Comparison of ENCODE assay signal across 21 mouse cellular contexts in the genomic region with DNA sequence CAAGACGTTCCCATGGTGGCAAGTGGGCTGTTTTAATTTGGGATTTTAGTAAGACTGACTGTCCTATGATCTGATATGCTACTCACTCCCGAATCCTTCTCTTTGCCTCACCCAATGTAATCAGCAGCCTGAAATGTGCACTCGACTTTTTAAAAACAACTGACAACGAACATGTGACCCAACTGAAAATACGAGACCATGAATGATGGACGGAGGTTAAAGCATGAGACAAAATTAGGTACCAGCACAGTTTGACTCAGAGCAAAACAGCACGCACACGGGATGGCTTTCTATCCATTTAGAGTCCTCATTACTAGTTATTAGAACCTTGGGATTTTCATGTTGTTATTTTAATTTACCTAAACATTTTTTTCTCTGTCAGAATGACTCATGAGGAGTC.
DNase-seq lines count a peak whose midpoint lies in the region; ATAC-seq and TF ChIP-seq lines count a peak whose summit lies in the region.
"Had no signal": no experiment of that assay in that cellular context is flagged by ENCODE, and none has a peak within 500 bp of the region (broad histone marks: within the 10 kb centered on the region; RNA-seq: fewer than 3 reads in every experiment).

No protein-coding gene starts in this region.

- no peak for DNase-seq in frontal cortex, adult 2 months (ENCODE audit: extremely low spot score in 1 of 2, low spot score in 1 of 2)
- DNase-seq in heart, postnatal 10 days: no peak
- DNase-seq: adrenal gland, postnatal 36 days; cerebellum, adult 18-20 months; cerebellum, postnatal 25 days; gastrocnemius, postnatal 25 days; kidney, adult 9 months; kidney, postnatal 25 days; lung, adult 2 months; spleen, adult 18-20 months; thymus, postnatal 36 days had no signal

- no peak overlapping the region for H3K4me3 ChIP-seq in heart, embryonic 12.5 days
- H3K4me3 ChIP-seq in neural tube, embryonic 13.5 days: no peak overlapping the region
- H3K4me3 ChIP-seq in neural tube, embryonic 15.5 days (replicated peaks): no peak overlapping the region
- H3K4me3 ChIP-seq in intestine, postnatal 0 days (ENCODE audit: low read depth, low read length): no peak overlapping the region
- H3K4me3 ChIP-seq: limb, embryonic 12.5 days; liver, embryonic 12.5 days; megakaryocyte, embryonic 14.5 days had no signal

- TF ChIP-seq CTCF in intestine, postnatal 0 days (IDR thresholded peaks at IDR 0.05; ENCODE audit: low read depth): no peak

- ATAC-seq in frontal cortex, adult (ENCODE audit: low TSS enrichment): peak; percentile 41; the same call in 1 of the 2 replicates
- no peak for ATAC-seq in heart, embryonic 12.5 days (ENCODE audit: insufficient number of reproducible peaks, low FRiP score)
- ATAC-seq in neural tube, embryonic 13.5 days (ENCODE audit: low read depth): no peak
- ATAC-seq in neural tube, embryonic 15.5 days (ENCODE audit: low FRiP score): no peak
- no peak for ATAC-seq in intestine, postnatal 0 days
- ATAC-seq in cerebellum, adult (ENCODE audit: insufficient number of reproducible peaks, low FRiP score, low TSS enrichment): no peak
- ATAC-seq: liver, embryonic 12.5 days; midbrain, embryonic 16.5 days had no signal

- H3K27ac ChIP-seq in heart, embryonic 12.5 days (ENCODE audit: poor library complexity, severe bottlenecking): peak overlapping the region; percentile 65
- peak overlapping the region; percentile 46 for H3K27ac ChIP-seq in neural tube, embryonic 13.5 days (replicated peaks)
- H3K27ac ChIP-seq in neural tube, embryonic 15.5 days (replicated peaks): no peak overlapping the region
- H3K27ac ChIP-seq in intestine, postnatal 0 days (ENCODE audit: low read depth, low read length): no peak overlapping the region
- H3K27ac ChIP-seq: limb, embryonic 12.5 days; liver, embryonic 12.5 days had no signal

- H3K4me1 ChIP-seq in heart, embryonic 12.5 days (replicated peaks): peaks cover 66% of the 10 kb centered on the region
- peaks cover 69% of the 10 kb centered on the region for H3K4me1 ChIP-seq in neural tube, embryonic 13.5 days (replicated peaks)
- H3K4me1 ChIP-seq in neural tube, embryonic 15.5 days: peaks cover 65% of the 10 kb centered on the region
- H3K4me1 ChIP-seq in intestine, postnatal 0 days (replicated peaks; ENCODE audit: control insufficient read depth, insufficient read depth, low read length): no peaks in the 10 kb centered on the region

- no peaks in the 10 kb centered on the region for H3K36me3 ChIP-seq in heart, embryonic 12.5 days
- no peaks in the 10 kb centered on the region for H3K36me3 ChIP-seq in neural tube, embryonic 13.5 days
- no peaks in the 10 kb centered on the region for H3K36me3 ChIP-seq in neural tube, embryonic 15.5 days
- H3K36me3 ChIP-seq in intestine, postnatal 0 days (ENCODE audit: control insufficient read depth, insufficient read depth): no peaks in the 10 kb centered on the region
- H3K36me3 ChIP-seq: limb, embryonic 12.5 days; liver, embryonic 12.5 days had no signal

- H3K9ac ChIP-seq in heart, embryonic 12.5 days: no peak overlapping the region
- H3K9ac ChIP-seq in neural tube, embryonic 13.5 days: no peak overlapping the region
- H3K9ac ChIP-seq in neural tube, embryonic 15.5 days (replicated peaks): no peak overlapping the region
- H3K9ac ChIP-seq in intestine, postnatal 0 days (ENCODE audit: low read depth, low read length): no peak overlapping the region
- H3K9ac ChIP-seq: limb, embryonic 12.5 days; liver, embryonic 12.5 days had no signal

- 49% methylated on average over 8 of the region's 8 CpGs for WGBS in heart, embryonic 12.5 days
- 54% methylated on average over 8 of the region's 8 CpGs for WGBS in neural tube, embryonic 13.5 days
- 38% methylated on average over 8 of the region's 8 CpGs for WGBS in neural tube, embryonic 15.5 days
- 68% methylated on average over 8 of the region's 8 CpGs for WGBS in intestine, postnatal 0 days

- H3K4me2 ChIP-seq in heart, embryonic 12.5 days: no peak overlapping the region
- no peak overlapping the region for H3K4me2 ChIP-seq in neural tube, embryonic 13.5 days
- H3K4me2 ChIP-seq in neural tube, embryonic 15.5 days: no peak overlapping the region
- H3K4me2 ChIP-seq in intestine, postnatal 0 days (replicated peaks; ENCODE audit: low read depth): no peak overlapping the region
- H3K4me2 ChIP-seq: limb, embryonic 12.5 days; liver, embryonic 12.5 days had no signal

- H3K27me3 ChIP-seq in heart, embryonic 12.5 days (replicated peaks): no peaks in the 10 kb centered on the region
- H3K27me3 ChIP-seq in neural tube, embryonic 13.5 days: no peaks in the 10 kb centered on the region
- H3K27me3 ChIP-seq in neural tube, embryonic 15.5 days (replicated peaks): no peaks in the 10 kb centered on the region
- 0 out of 2 replicates have a peak, but pooled peaks cover 4% of the 10 kb centered on the region for H3K27me3 ChIP-seq in intestine, postnatal 0 days (replicated peaks; ENCODE audit: control insufficient read depth, insufficient read depth, low read length)

- intact Hi-C loops in heart, postnatal 10 days (cut with DNase I): no loop called here

- H3K9me3 ChIP-seq in heart, embryonic 12.5 days (replicated peaks): no peaks in the 10 kb centered on the region
- H3K9me3 ChIP-seq in neural tube, embryonic 13.5 days: no peaks in the 10 kb centered on the region
- no peaks in the 10 kb centered on the region for H3K9me3 ChIP-seq in neural tube, embryonic 15.5 days (replicated peaks)
- no peaks in the 10 kb centered on the region for H3K9me3 ChIP-seq in intestine, postnatal 0 days (ENCODE audit: control insufficient read depth)
- H3K9me3 ChIP-seq: limb, embryonic 12.5 days; liver, embryonic 12.5 days had no signal

Comparison
In these comparisons a context has a peak if more than half of its experiments do, and no peak if none do; other contexts are left out.
1. H3K27ac ChIP-seq: peak in heart, embryonic 12.5 days (single experiment) and neural tube, embryonic 13.5 days (single experiment); none in neural tube, embryonic 15.5 days (single experiment) and intestine, postnatal 0 days (single experiment).